Mouse (Mus musculus) neural tube, embryonic 12.5 days (tissue): Measurements from ENCODE around the gene Map3k21. TPM values are rescaled to one million over a fixed set of nuclear protein-coding genes. Genes with fewer than 3 reads are reported as not detected.
A peak's percentile ranks its signal among the peaks of the same experiment; 100 is the strongest.

Source experiments
- ATAC-seq: fragments of 200-750 bp; cut with Nextera tagmentation; 2 replicates; pipeline ENCODE4 v1.8.0; 2017; ENCODE audit warnings: low read depth, mild to moderate bottlenecking, moderate TSS enrichment, moderate library complexity; ENCODE audit not compliant: low FRiP score
- H3K27ac ChIP-seq: fragments of 300-500 bp; sonication (generic); 2 replicates; pipeline ENCODE4 v1.5.1; 2016
- H3K27me3 ChIP-seq: fragments of 300-500 bp; sonication (generic); replicated peaks from 2 replicates; pipeline ENCODE4 v1.6.1; 2016; ENCODE audit warnings: mild to moderate bottlenecking
- H3K36me3 ChIP-seq: fragments of 300-500 bp; sonication (generic); 2 replicates; pipeline ENCODE4 v1.6.1; 2016; ENCODE audit warnings: mild to moderate bottlenecking
- H3K4me1 ChIP-seq: fragments of 300-500 bp; sonication (generic); 2 replicates; pipeline ENCODE4 v1.6.1; 2016
- H3K4me2 ChIP-seq: fragments of 300-500 bp; sonication (generic); replicated peaks from 2 replicates; pipeline ENCODE4 v1.6.1; 2016; ENCODE audit warnings: mild to moderate bottlenecking
- H3K4me3 ChIP-seq: fragments of 300-500 bp; sonication (generic); 2 replicates; pipeline ENCODE4 v1.5.1; 2016
- H3K9ac ChIP-seq: fragments of 300-500 bp; sonication (generic); 2 replicates; pipeline ENCODE4 v1.6.1; 2016; ENCODE audit warnings: mild to moderate bottlenecking
- H3K9me3 ChIP-seq: fragments of 300-500 bp; sonication (generic); 2 replicates; pipeline ENCODE4 v1.6.1; 2016; ENCODE audit warnings: mild to moderate bottlenecking
- WGBS: fragments of 180-500 bp; shearing (Covaris S2); methylation state at CpG from one replicate; pipeline ENCODE4 v1.1.7; 2016; 5-methylcytosine and 5-hydroxymethylcytosine counted together
- polyA plus RNA-seq: library from polyadenylated mRNA; unstranded; fragments of >200 nt; fragmentation: Nextera tagmentation; extraction: Ambion mirVana; gene quantifications from 2 replicates; pipeline ENCODE4 v1.2.1, GENCODE M21; 2016

Gene Map3k21
- polyA plus RNA-seq, 1 experiment from 2014 or later = 0.15 TPM

DNA sequence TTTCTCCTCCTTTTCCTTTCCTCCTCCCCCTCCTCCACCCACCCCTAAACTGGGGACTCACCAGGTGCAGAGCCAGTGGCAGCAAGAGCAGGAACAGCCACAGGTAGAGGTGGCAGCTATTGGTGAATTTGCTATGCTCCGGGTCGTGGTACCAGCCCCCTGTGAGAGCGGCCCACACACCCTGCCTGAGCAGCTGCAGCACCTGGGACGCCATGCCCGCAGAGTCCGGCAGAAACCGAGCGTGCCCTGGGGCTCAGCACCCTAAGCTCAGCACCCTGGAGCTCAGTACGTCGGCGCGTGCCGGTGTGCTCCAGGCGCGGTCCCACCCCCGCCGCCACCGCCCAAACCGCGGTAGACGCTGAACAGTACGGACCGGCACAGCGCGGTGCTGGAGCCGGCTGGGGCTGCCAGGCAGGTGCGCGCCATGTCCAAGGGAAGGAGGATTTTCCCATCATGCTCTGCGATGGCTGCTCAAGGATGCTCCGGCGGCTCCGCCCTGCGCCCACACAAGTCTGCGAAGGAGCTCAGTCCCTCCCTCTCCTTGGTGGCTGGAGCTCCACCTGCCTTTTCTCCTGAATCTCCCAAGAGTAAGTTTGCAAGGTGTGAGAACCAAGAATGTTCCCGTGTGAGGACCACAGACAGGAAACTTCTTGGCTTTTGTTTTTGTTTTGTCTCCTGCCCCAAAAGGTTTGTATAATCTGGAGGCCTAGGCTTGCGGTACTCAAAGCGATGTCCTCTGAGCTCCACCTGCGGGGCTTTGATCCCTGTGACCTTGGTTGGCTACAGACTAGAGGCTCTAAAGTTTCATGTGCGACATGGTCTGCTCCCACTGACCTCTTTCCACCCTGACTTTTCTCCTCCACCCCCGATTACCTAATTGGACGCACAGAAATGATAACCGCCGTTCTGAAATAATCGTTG lies 12.1 kb upstream of the Map3k21 start, which contains the start of gene Pcnx2:
Gene Pcnx2 (minus strand): TSS at position 450 of the 921 bp plus-strand sequence.
- H3K27ac ChIP-seq = no peak within 1 kb of the TSS
- 8% methylated on average over 44 of the region's 44 CpGs for WGBS

GRCm38 (mm10) chr8:125898899-125899298 lies 11.4 kb upstream of the Map3k21 start:
- WGBS = 2% methylated on average over 6 of the region's 6 CpGs
- Histone ChIP-seq H3K4me2 (peak overlapping the region; percentile 60), H3K9me3 (no peaks in the 10 kb centered on the region), H3K27ac (no peak overlapping the region), H3K9ac (no peak overlapping the region), H3K4me1 (0 out of 2 replicates have a peak, but pooled peaks cover 9% of the 10 kb centered on the region), H3K36me3 (no peaks in the 10 kb centered on the region), H3K27me3 (peaks cover 21% of the 10 kb centered on the region), H3K4me3 (0 out of 2 replicates have a peak overlapping the region, but pooled peaks have one; percentile 3)
- no peak; the same call in 1 of the 2 replicates for ATAC-seq

More for the DNA sequence above, 12.1 kb upstream of the Map3k21 start, which contains the start of gene Pcnx2:
- Histone ChIP-seq H3K27me3 (peaks cover 21% of the 10 kb centered on the region), H3K4me3 (peak within 1 kb of the TSS; percentile 47), H3K9ac (peak within 1 kb of the TSS; percentile 51), H3K9me3 (no peaks in the 10 kb centered on the region), H3K4me2 (peak within 1 kb of the TSS; percentile 60), H3K36me3 (no peaks in the 10 kb centered on the region), H3K4me1 (0 out of 2 replicates have a peak, but pooled peaks cover 9% of the 10 kb centered on the region)
- peak; percentile 87 for ATAC-seq

DNA sequence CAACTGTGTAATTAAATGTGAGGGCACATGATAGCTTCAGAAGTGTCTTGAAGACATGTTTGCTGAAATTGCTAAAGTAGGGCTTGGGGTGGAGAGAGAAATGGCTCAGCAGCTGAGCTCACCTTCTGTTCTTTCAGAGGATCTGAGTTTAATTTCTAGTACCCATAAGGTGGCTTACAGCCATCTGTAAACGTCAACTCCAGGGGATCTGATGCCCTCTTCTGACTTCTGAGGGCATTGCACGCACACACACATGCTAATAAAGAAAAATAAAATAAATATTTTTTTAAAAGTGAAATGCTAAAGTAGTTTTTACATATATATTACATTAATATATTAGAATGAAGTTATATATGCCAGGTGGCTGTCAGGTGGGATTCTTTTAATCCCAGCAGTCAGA lies 9.1 kb upstream of the Map3k21 start:
- H3K27ac ChIP-seq = no peak overlapping the region
- no peak overlapping the region for H3K9ac ChIP-seq
- peaks cover 21% of the 10 kb centered on the region for H3K27me3 ChIP-seq
- 28% methylated on average over 2 of the region's 2 CpGs for WGBS
- 0 out of 2 replicates have a peak, but pooled peaks cover 9% of the 10 kb centered on the region for H3K4me1 ChIP-seq
- H3K9me3 ChIP-seq = no peaks in the 10 kb centered on the region
- ATAC-seq = no peak
- H3K36me3 ChIP-seq = no peaks in the 10 kb centered on the region
- H3K4me2 ChIP-seq = no peak overlapping the region
- H3K4me3 ChIP-seq = no peak overlapping the region

DNA sequence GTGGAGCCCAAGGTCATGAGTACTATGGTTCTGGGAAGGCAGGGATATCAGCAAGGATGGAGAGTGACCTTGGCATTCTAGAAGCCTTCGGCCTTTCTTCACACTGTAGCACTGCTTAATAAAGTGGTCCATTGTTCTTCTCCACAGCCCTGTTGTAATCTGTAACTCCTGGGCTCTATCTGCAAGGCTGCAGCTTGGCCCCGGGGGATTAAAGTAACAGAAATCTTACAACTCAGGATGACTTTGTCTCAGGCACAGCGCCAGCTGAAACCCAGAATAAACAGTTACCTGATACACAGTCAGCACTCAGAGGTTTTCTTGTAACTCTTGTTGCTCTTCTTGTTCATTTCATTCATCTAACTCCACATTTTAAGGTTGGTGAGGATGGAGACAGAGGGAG lies 7.7 kb upstream of the Map3k21 start:
- Histone ChIP-seq H3K36me3 (no peaks in the 10 kb centered on the region), H3K9me3 (0 out of 2 replicates have a peak, but pooled peaks cover 3% of the 10 kb centered on the region), H3K27me3 (peaks cover 15% of the 10 kb centered on the region), H3K4me2 (no peak overlapping the region), H3K27ac (no peak overlapping the region), H3K4me1 (0 out of 2 replicates have a peak, but pooled peaks cover 9% of the 10 kb centered on the region), H3K9ac (no peak overlapping the region), H3K4me3 (no peak overlapping the region)
- ATAC-seq = no peak
- WGBS = 67% methylated on average over 3 of the region's 3 CpGs

- no peak for ATAC-seq
- no peak overlapping the region for H3K4me3 ChIP-seq
- H3K4me1 ChIP-seq = peaks cover 5% of the 10 kb centered on the region
- no peak overlapping the region for H3K9ac ChIP-seq
- no peaks in the 10 kb centered on the region for H3K36me3 ChIP-seq
- no peak overlapping the region for H3K4me2 ChIP-seq
- H3K27ac ChIP-seq = no peak overlapping the region
- WGBS = 73% methylated on average over 2 of the region's 2 CpGs
- peaks cover 28% of the 10 kb centered on the region for H3K27me3 ChIP-seq
- 0 out of 2 replicates have a peak, but pooled peaks cover 3% of the 10 kb centered on the region for H3K9me3 ChIP-seq
These were observed 4.9 kb upstream of the Map3k21 start for GRCm38 (mm10) chr8:125905341-125905740.

DNA sequence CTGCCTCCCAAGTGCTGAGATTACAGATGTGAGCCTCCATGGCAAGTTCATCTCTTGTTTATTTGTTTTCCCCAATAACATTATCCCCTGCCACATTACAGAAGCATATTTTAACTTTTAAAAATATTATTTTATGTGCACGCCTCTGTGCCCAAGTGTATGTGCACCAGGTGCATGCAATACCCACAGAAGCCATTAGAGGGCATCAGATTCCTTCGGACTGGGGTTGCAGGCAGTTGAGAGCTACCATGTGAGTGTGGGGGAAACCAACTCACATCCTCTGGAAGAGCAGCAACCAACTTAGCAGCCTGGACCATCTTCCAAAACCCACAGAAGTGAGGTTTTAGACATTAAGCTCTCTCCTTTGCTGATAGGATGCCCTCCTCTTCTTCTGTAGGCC lies 2.9 kb upstream of the Map3k21 start:
- WGBS = 74% methylated on average over 2 of the region's 2 CpGs
- Histone ChIP-seq H3K27ac (no peak overlapping the region), H3K36me3 (no peaks in the 10 kb centered on the region), H3K9ac (no peak overlapping the region), H3K9me3 (0 out of 2 replicates have a peak, but pooled peaks cover 3% of the 10 kb centered on the region), H3K4me1 (peaks cover 15% of the 10 kb centered on the region), H3K4me3 (no peak overlapping the region), H3K4me2 (no peak overlapping the region), H3K27me3 (peaks cover 48% of the 10 kb centered on the region)
- no peak for ATAC-seq

GRCm38 (mm10) chr8:125909661-125910364 lies 437 bp upstream of the Map3k21 start:
- peaks cover 15% of the 10 kb centered on the region for H3K4me1 ChIP-seq
- peak overlapping the region; percentile 94 for H3K4me2 ChIP-seq
- H3K4me3 ChIP-seq = peak overlapping the region; percentile 46; the same call in 1 of the 2 replicates
- no peaks in the 10 kb centered on the region for H3K36me3 ChIP-seq
- H3K27me3 ChIP-seq = peaks cover 62% of the 10 kb centered on the region
- H3K9me3 ChIP-seq = 0 out of 2 replicates have a peak, but pooled peaks cover 3% of the 10 kb centered on the region
- 5% methylated on average over 30 of the region's 30 CpGs for WGBS
- no peak for ATAC-seq
- no peak overlapping the region for H3K9ac ChIP-seq
- H3K27ac ChIP-seq = no peak overlapping the region

- peak overlapping the region; percentile 46 for H3K4me3 ChIP-seq
- H3K27ac ChIP-seq = no peak overlapping the region
- 0 out of 2 replicates have a peak, but pooled peaks cover 3% of the 10 kb centered on the region for H3K9me3 ChIP-seq
- H3K4me2 ChIP-seq = peak overlapping the region; percentile 94
- 4% methylated on average over 18 of the region's 31 CpGs for WGBS
- no peak for ATAC-seq
- H3K36me3 ChIP-seq = no peaks in the 10 kb centered on the region
- H3K27me3 ChIP-seq = peaks cover 64% of the 10 kb centered on the region
- peaks cover 15% of the 10 kb centered on the region for H3K4me1 ChIP-seq
- H3K9ac ChIP-seq = peak overlapping the region; percentile 38; the same call in 1 of the 2 replicates
These were observed 955 bp downstream of the Map3k21 start for GRCm38 (mm10) chr8:125911229-125911580.

GRCm38 (mm10) chr8:125913206-125913605 lies 3.0 kb downstream of the Map3k21 start:
- Histone ChIP-seq H3K4me2 (no peak overlapping the region), H3K27me3 (peaks cover 58% of the 10 kb centered on the region), H3K36me3 (no peaks in the 10 kb centered on the region), H3K9ac (no peak overlapping the region), H3K9me3 (no peaks in the 10 kb centered on the region), H3K27ac (no peak overlapping the region), H3K4me1 (peaks cover 15% of the 10 kb centered on the region), H3K4me3 (no peak overlapping the region)
- no peak for ATAC-seq
- WGBS = 89% methylated on average over 4 of the region's 4 CpGs

DNA sequence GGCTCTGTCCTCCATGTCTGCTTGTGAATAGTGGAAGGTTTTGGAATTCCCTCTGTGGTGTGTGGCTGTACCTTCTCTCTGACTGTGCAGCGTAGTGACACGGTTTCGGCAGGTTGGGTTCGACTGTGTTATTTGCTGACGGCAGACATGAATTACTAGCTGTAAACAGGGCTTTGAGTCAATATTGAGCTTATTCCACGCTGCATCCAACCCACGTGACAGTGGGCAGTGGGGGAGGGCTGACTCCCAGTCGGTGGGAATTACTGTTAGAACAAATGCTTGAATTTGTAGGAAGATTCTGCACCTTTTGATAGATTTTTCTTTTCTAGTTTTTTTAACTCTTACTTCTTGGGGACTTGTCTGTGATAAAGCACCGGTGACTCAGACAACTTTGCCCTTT lies 4.1 kb downstream of the Map3k21 start:
- no peak for ATAC-seq
- Histone ChIP-seq H3K4me1 (peaks cover 17% of the 10 kb centered on the region), H3K4me2 (no peak overlapping the region), H3K9me3 (no peaks in the 10 kb centered on the region), H3K27ac (no peak overlapping the region), H3K4me3 (no peak overlapping the region), H3K36me3 (no peaks in the 10 kb centered on the region), H3K27me3 (peaks cover 46% of the 10 kb centered on the region), H3K9ac (no peak overlapping the region)
- 75% methylated on average over 9 of the region's 9 CpGs for WGBS

GRCm38 (mm10) chr8:125917013-125917412 lies 6.8 kb downstream of the Map3k21 start:
- H3K36me3 ChIP-seq = no peaks in the 10 kb centered on the region
- ATAC-seq = no peak
- no peak overlapping the region for H3K4me2 ChIP-seq
- no peak overlapping the region for H3K27ac ChIP-seq
- H3K9ac ChIP-seq = no peak overlapping the region
- 43% methylated on average over 10 of the region's 10 CpGs for WGBS
- H3K4me1 ChIP-seq = 0 out of 2 replicates have a peak, but pooled peaks cover 4% of the 10 kb centered on the region
- no peak overlapping the region for H3K4me3 ChIP-seq
- no peaks in the 10 kb centered on the region for H3K9me3 ChIP-seq
- peaks cover 20% of the 10 kb centered on the region for H3K27me3 ChIP-seq

DNA sequence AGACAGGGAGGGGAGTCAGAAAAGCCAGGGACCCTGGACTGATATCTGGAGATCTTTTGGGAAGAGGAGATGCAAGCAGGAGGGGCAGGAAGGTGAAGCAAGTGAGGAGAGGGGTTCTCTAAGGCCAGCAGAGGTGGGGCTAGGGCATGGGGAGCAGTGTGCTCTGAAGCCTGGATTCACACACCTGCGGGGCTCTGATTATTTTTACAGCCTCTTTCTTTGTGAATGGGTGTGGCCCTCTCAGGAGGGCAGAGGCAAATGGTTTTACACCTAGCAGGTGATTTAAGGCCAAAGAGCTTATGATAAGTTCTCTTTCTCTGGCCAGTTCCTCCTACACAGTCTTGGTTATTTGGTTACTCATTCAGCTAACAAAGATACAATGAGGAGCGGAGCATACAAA lies 8.5 kb downstream of the Map3k21 start:
- ATAC-seq = no peak
- H3K4me1 ChIP-seq = 0 out of 2 replicates have a peak, but pooled peaks cover 4% of the 10 kb centered on the region
- H3K9me3 ChIP-seq = no peaks in the 10 kb centered on the region
- no peak overlapping the region for H3K4me2 ChIP-seq
- H3K9ac ChIP-seq = no peak overlapping the region
- H3K27me3 ChIP-seq = 0 out of 2 replicates have a peak, but pooled peaks cover 3% of the 10 kb centered on the region
- WGBS = 46% methylated on average over 2 of the region's 2 CpGs
- H3K27ac ChIP-seq = no peak overlapping the region
- no peaks in the 10 kb centered on the region for H3K36me3 ChIP-seq
- no peak overlapping the region for H3K4me3 ChIP-seq
